Mouse (Mus musculus) erythroid progenitor cell, adult 5-6 weeks (primary cell): ENCODE measurements around the gene Myog. TPM values are rescaled to one million over a fixed set of nuclear protein-coding genes. Genes with fewer than 3 reads are reported as not detected.

Source experiments
- total RNA-seq, 2 experiments: library from RNA; stranded (forward) in 1 of 2; stranded (reverse) in 1 of 2; fragments of 150-400 nt in 1 of 2; fragments of 186-747, 209-891 nt in 1 of 2; gene quantifications; 2 replicates each; pipeline versions ENCODE4 v1.2.3 to v1.2.4; 2015 to 2017; ENCODE audit warnings: low replicate concordance in 2 of 2

Myog gene
- total RNA-seq, 2 experiments from 2014 or later: not detected

Other genes starting within 250 kb of the Myog start
- 156 and 184 TPM in 2 replicates for gene Btg2, start 210.9 kb upstream of the Myog start, total RNA-seq (2015; ENCODE audit: low replicate concordance)
- gene Btg2, start 210.9 kb upstream of the Myog start, total RNA-seq (2017; ENCODE audit: low replicate concordance): 261 and 289 TPM in 2 replicates
- 1.1 and 4.2 TPM in 2 replicates for gene Chit1, start 178.7 kb upstream of the Myog start, total RNA-seq (2015; ENCODE audit: low replicate concordance)
- gene Chit1, start 178.7 kb upstream of the Myog start, total RNA-seq (2017; ENCODE audit: low replicate concordance): not detected in 2 replicates
- 19.3 and 76.8 TPM in 2 replicates for gene Chil1, start 107.8 kb upstream of the Myog start, total RNA-seq (2015; ENCODE audit: low replicate concordance)
- 13.9 and 22.5 TPM in 2 replicates for gene Chil1, start 107.8 kb upstream of the Myog start, total RNA-seq (2017; ENCODE audit: low replicate concordance)
- not detected in 2 replicates for gene Mybph, start 96.5 kb upstream of the Myog start, total RNA-seq (2015; ENCODE audit: low replicate concordance)
- 0.39 TPM in 1 of 2 replicates, not detected in the other for gene Mybph, start 96.5 kb upstream of the Myog start, total RNA-seq (2017; ENCODE audit: low replicate concordance)
- gene Adora1, start 54.6 kb upstream of the Myog start, total RNA-seq (2015; ENCODE audit: low replicate concordance): not detected in 2 replicates
- not detected in 2 replicates for gene Adora1, start 54.6 kb upstream of the Myog start, total RNA-seq (2017; ENCODE audit: low replicate concordance)
- gene Ppfia4, start 42.9 kb downstream of the Myog start, total RNA-seq (2015; ENCODE audit: low replicate concordance): 0.42 and 0.72 TPM in 2 replicates
- 3.0 TPM in 1 of 2 replicates, not detected in the other for gene Ppfia4, start 42.9 kb downstream of the Myog start, total RNA-seq (2017; ENCODE audit: low replicate concordance)
- 52.0 and 62.3 TPM in 2 replicates for gene Tmem183a, start 72.0 kb downstream of the Myog start, total RNA-seq (2015; ENCODE audit: low replicate concordance)
- 72.4 and 84.7 TPM in 2 replicates for gene Tmem183a, start 72.0 kb downstream of the Myog start, total RNA-seq (2017; ENCODE audit: low replicate concordance)
- not detected in 2 replicates for gene 4933406M09Rik, start 96.0 kb downstream of the Myog start, total RNA-seq (2015; ENCODE audit: low replicate concordance)
- gene 4933406M09Rik, start 96.0 kb downstream of the Myog start, total RNA-seq (2017; ENCODE audit: low replicate concordance): not detected in 2 replicates
- 22.3 and 39.0 TPM in 2 replicates for gene Cyb5r1, start 115.6 kb downstream of the Myog start, total RNA-seq (2015; ENCODE audit: low replicate concordance)
- 12.9 and 30.3 TPM in 2 replicates for gene Cyb5r1, start 115.6 kb downstream of the Myog start, total RNA-seq (2017; ENCODE audit: low replicate concordance)
- gene Adipor1, start 125.4 kb downstream of the Myog start, total RNA-seq (2015; ENCODE audit: low replicate concordance): 151 and 153 TPM in 2 replicates
- 114 and 119 TPM in 2 replicates for gene Adipor1, start 125.4 kb downstream of the Myog start, total RNA-seq (2017; ENCODE audit: low replicate concordance)
- gene Klhl12, start 165.5 kb downstream of the Myog start, total RNA-seq (2015; ENCODE audit: low replicate concordance): 134 TPM in 2 replicates
- 126 and 208 TPM in 2 replicates for gene Klhl12, start 165.5 kb downstream of the Myog start, total RNA-seq (2017; ENCODE audit: low replicate concordance)
- gene Rabif, start 204.7 kb downstream of the Myog start, total RNA-seq (2015; ENCODE audit: low replicate concordance): 15.5 and 18.4 TPM in 2 replicates
- gene Rabif, start 204.7 kb downstream of the Myog start, total RNA-seq (2017; ENCODE audit: low replicate concordance): 3.6 and 11.7 TPM in 2 replicates